Mouse (Mus musculus) testis, adult 2 months (tissue): ENCODE data around the gene Jam2.

Experiments
- CTCF ChIP-seq: fragments of 200-500 bp; IDR thresholded peaks from 2 replicates; pipeline ENCODE4 v1.5.1; 2012; ENCODE audit warnings: low read depth, mild to moderate bottlenecking, inconsistent platforms, low read length, moderate library complexity; ENCODE audit not compliant: control insufficient read depth, insufficient read depth, insufficient replicate concordance
- POLR2A ChIP-seq: fragments of 200-500 bp; IDR thresholded peaks from 2 replicates; pipeline ENCODE4 v1.6.1; 2012; ENCODE audit warnings: low read depth, mild to moderate bottlenecking, inconsistent platforms, low read length, moderate library complexity; ENCODE audit not compliant: control insufficient read depth

GRCm38 (mm10) chr16:84795337-84795736 is 21.4 kb downstream of the Jam2 start:
- TF ChIP-seq CTCF = no peak
- no peak for TF ChIP-seq POLR2A
